23 mouse cellular contexts compared by ENCODE assay signal in the genomic region with DNA sequence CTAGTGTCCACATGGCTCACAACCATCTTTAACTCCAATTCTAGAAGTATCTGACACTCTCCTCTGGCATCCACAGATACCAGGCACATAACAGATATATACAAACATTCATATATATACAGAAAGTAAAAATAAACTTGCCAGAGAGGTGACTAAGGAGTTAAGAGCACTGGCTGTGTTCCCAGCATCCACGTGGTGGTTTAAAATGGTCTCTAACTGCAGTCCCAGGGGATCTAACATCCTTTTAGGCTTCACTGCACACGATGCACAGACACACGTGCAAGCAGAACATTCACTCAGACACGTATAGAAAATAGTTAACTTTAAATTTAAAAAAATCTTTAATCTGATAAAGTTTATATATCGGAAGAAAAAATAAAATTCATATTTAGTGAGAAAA. TPM values are rescaled to one million over a fixed set of nuclear protein-coding genes. Genes with fewer than 3 reads are reported as not detected.
DNase-seq lines count a peak whose midpoint lies in the region; ATAC-seq and TF ChIP-seq lines count a peak whose summit lies in the region.
"Had no signal": no experiment of that assay in that cellular context is flagged by ENCODE, and none has a peak within 500 bp of the region (broad histone marks: within the 10 kb centered on the region; RNA-seq: fewer than 3 reads in every experiment).

No protein-coding gene starts in this region.

- no peak overlapping the region for H3K4me2 ChIP-seq in heart, postnatal 0 days (ENCODE audit: low read depth, low read length)
- no peak overlapping the region for H3K4me2 ChIP-seq in heart, embryonic 11.5 days
- H3K4me2 ChIP-seq in kidney, embryonic 14.5 days (replicated peaks; ENCODE audit: low read depth, low read length): no peak overlapping the region
- H3K4me2 ChIP-seq: forebrain, embryonic 13.5 days; limb, embryonic 12.5 days; liver, embryonic 13.5 days; lung, embryonic 15.5 days; neural tube, embryonic 12.5 days had no signal

- 21% methylated on average over 5 of the region's 5 CpGs for WGBS in heart, postnatal 0 days
- 67% methylated on average over 5 of the region's 5 CpGs for WGBS in heart, embryonic 11.5 days (ENCODE audit: insufficient replicate concordance)
- 64% methylated on average over 5 of the region's 5 CpGs for WGBS in kidney, embryonic 14.5 days

- no peak for TF ChIP-seq EP300 in heart, postnatal 0 days (IDR thresholded peaks at IDR 0.05; ENCODE audit: low read depth)

- 0 out of 2 replicates have a peak, but pooled peaks cover 8% of the 10 kb centered on the region for H3K36me3 ChIP-seq in heart, postnatal 0 days (replicated peaks; ENCODE audit: control insufficient read depth, insufficient read depth, low read length)
- H3K36me3 ChIP-seq in heart, embryonic 11.5 days (ENCODE audit: control insufficient read depth, insufficient read depth, low read length): no peaks in the 10 kb centered on the region
- peaks cover 3% of the 10 kb centered on the region; the same call in 1 of the 2 replicates for H3K36me3 ChIP-seq in kidney, embryonic 14.5 days (ENCODE audit: control insufficient read depth, insufficient read depth, low read length)
- H3K36me3 ChIP-seq: liver, embryonic 13.5 days; lung, embryonic 15.5 days; neural tube, embryonic 12.5 days had no signal

- no peak for ATAC-seq in heart, postnatal 0 days (ENCODE audit: insufficient read depth, low read depth)
- no peak for ATAC-seq in heart, embryonic 11.5 days (replicated peaks; ENCODE audit: insufficient number of reproducible peaks, low FRiP score, low TSS enrichment)
- no peak for ATAC-seq in kidney, embryonic 14.5 days (ENCODE audit: low FRiP score, low TSS enrichment)
- ATAC-seq: forebrain, embryonic 13.5 days; hindbrain, postnatal 0 days; intestine, postnatal 0 days had no signal

- H3K4me3 ChIP-seq in heart, postnatal 0 days (ENCODE audit: low read depth, low read length): no peak overlapping the region
- no peak overlapping the region for H3K4me3 ChIP-seq in heart, embryonic 11.5 days (ENCODE audit: low read depth, low read length)
- H3K4me3 ChIP-seq in kidney, embryonic 14.5 days (ENCODE audit: low read length): no peak overlapping the region
- H3K4me3 ChIP-seq: erythroblast, embryonic 14.5 days; forebrain, embryonic 13.5 days; limb, embryonic 12.5 days; liver, embryonic 13.5 days; lung, embryonic 15.5 days; midbrain, embryonic 10.5 days; neural tube, embryonic 12.5 days had no signal

- no peak overlapping the region for H3K27ac ChIP-seq in heart, postnatal 0 days (ENCODE audit: low read depth)
- no peak overlapping the region for H3K27ac ChIP-seq in heart, embryonic 11.5 days (ENCODE audit: low read depth, low read length)
- H3K27ac ChIP-seq in kidney, embryonic 14.5 days (ENCODE audit: low read depth, low read length): no peak overlapping the region
- H3K27ac ChIP-seq: forebrain, embryonic 13.5 days; hindbrain, postnatal 0 days; limb, embryonic 12.5 days; liver, embryonic 13.5 days; lung, embryonic 15.5 days; macrophage; midbrain, embryonic 10.5 days; neural tube, embryonic 12.5 days had no signal

- peak; percentile 39 for DNase-seq in heart, postnatal 0 days (ENCODE audit: low spot score)
- DNase-seq in kidney, postnatal 4 days: peak; percentile 16 to 22
- DNase-seq in B cell, adult 2 months: peak; percentile 13 to 23
- peak; percentile 91 for DNase-seq in NIH3T3 (ENCODE audit: low read depth)
- no peak for DNase-seq in adrenal gland, adult 18-20 months (ENCODE audit: low spot score in 2 of 2)
- DNase-seq in urinary bladder, postnatal 14 days (ENCODE audit: low spot score): no peak
- DNase-seq: adrenal gland, adult 2 months; cerebellum, adult 8-10 months; liver, embryonic 13.5 days; spleen, adult 18-20 months; thymus, adult 18-20 months; thymus, postnatal 4 days had no signal

- H3K9me3 ChIP-seq in heart, postnatal 0 days (replicated peaks; ENCODE audit: control insufficient read depth, low read length): no peaks in the 10 kb centered on the region
- no peaks in the 10 kb centered on the region for H3K9me3 ChIP-seq in heart, embryonic 11.5 days (replicated peaks; ENCODE audit: control insufficient read depth, low read length)
- H3K9me3 ChIP-seq in kidney, embryonic 14.5 days (ENCODE audit: control insufficient read depth, low read length): no peaks in the 10 kb centered on the region
- H3K9me3 ChIP-seq: forebrain, embryonic 13.5 days; limb, embryonic 12.5 days; liver, embryonic 13.5 days; lung, embryonic 15.5 days; midbrain, embryonic 10.5 days; neural tube, embryonic 12.5 days had no signal

- H3K27me3 ChIP-seq in heart, postnatal 0 days (ENCODE audit: control insufficient read depth, insufficient read depth, low read length): no peaks in the 10 kb centered on the region
- no peaks in the 10 kb centered on the region for H3K27me3 ChIP-seq in heart, embryonic 11.5 days (ENCODE audit: control insufficient read depth, insufficient read depth, low read length)
- H3K27me3 ChIP-seq in kidney, embryonic 14.5 days (ENCODE audit: control insufficient read depth, insufficient read depth, low read length): no peaks in the 10 kb centered on the region
- H3K27me3 ChIP-seq: forebrain, embryonic 13.5 days; limb, embryonic 12.5 days; liver, embryonic 13.5 days; lung, embryonic 15.5 days; neural tube, embryonic 12.5 days had no signal

- H3K9ac ChIP-seq in heart, postnatal 0 days (replicated peaks; ENCODE audit: low read depth, low read length): no peak overlapping the region
- H3K9ac ChIP-seq in heart, embryonic 11.5 days (ENCODE audit: low read depth, low read length): no peak overlapping the region
- H3K9ac ChIP-seq in kidney, embryonic 14.5 days (ENCODE audit: low read depth, low read length): no peak overlapping the region
- H3K9ac ChIP-seq: forebrain, embryonic 13.5 days; limb, embryonic 12.5 days; liver, embryonic 13.5 days; lung, embryonic 15.5 days; neural tube, embryonic 12.5 days had no signal

- H3K4me1 ChIP-seq in heart, postnatal 0 days (ENCODE audit: control insufficient read depth, insufficient read depth): peaks cover 5% of the 10 kb centered on the region; the same call in 1 of the 2 replicates
- peaks cover 4% of the 10 kb centered on the region; the same call in 1 of the 2 replicates for H3K4me1 ChIP-seq in heart, embryonic 11.5 days (ENCODE audit: control insufficient read depth, insufficient read depth, low read length)
- no peaks in the 10 kb centered on the region for H3K4me1 ChIP-seq in kidney, embryonic 14.5 days (ENCODE audit: control insufficient read depth, insufficient read depth, low read length)
- H3K4me1 ChIP-seq: forebrain, embryonic 13.5 days; limb, embryonic 12.5 days; midbrain, embryonic 10.5 days; neural tube, embryonic 12.5 days had no signal

- no peak for TF ChIP-seq CTCF in heart, postnatal 0 days (IDR thresholded peaks at IDR 0.05; ENCODE audit: low read depth)

RNA-seq across cellular contexts. Expression of gene Nsrp1, which starts 16.3 kb away (rescaled TPM):
- 0.57 and 3.7 TPM in 2 replicates for total RNA-seq in heart, postnatal 0 days (2014; rRNA removed; ENCODE audit: low replicate concordance)
- 45.1 and 50.2 TPM in 2 replicates for polyA plus RNA-seq in heart, postnatal 0 days (2015; fragmentation: Nextera tagmentation; extraction: Ambion mirVana)
- 52.6 and 52.9 TPM in 2 replicates for polyA plus RNA-seq in heart, embryonic 11.5 days (2014; fragmentation: Nextera tagmentation; extraction: Ambion mirVana)
- polyA plus RNA-seq in kidney, embryonic 14.5 days (2014; fragmentation: Nextera tagmentation; extraction: Ambion mirVana): 78.5 and 88.1 TPM in 2 replicates
- total RNA-seq in adrenal gland, adult 18-20 months (2021): 10 to 100 TPM; 21.0 to 28.0 TPM

Comparison
In these comparisons a context has a peak if more than half of its experiments do, and no peak if none do; other contexts are left out.
1. DNase-seq: peak in heart, postnatal 0 days (single experiment), kidney, postnatal 4 days (2 of 2), B cell, adult 2 months (2 of 2) and NIH3T3 (single experiment); none in adrenal gland, adult 18-20 months (0 of 2) and urinary bladder, postnatal 14 days (single experiment).